Mouse (Mus musculus) neural tube, embryonic 14.5 days (tissue): ENCODE data around the gene Gm28635. TPM values are rescaled to one million over a fixed set of nuclear protein-coding genes. Genes with fewer than 3 reads are reported as not detected.

Experiments
- ATAC-seq: fragments of 200-750 bp; cut with Nextera tagmentation; 2 replicates; pipeline ENCODE4 v1.8.0; 2017; ENCODE audit warnings: low read depth, mild to moderate bottlenecking, moderate TSS enrichment, moderate library complexity
- H3K27ac ChIP-seq: fragments of 300-500 bp; sonication (generic); 2 replicates; pipeline ENCODE4 v1.5.1; 2014; ENCODE audit warnings: low read depth, mild to moderate bottlenecking, control low read depth, low read length, moderate library complexity, mixed read lengths
- H3K27me3 ChIP-seq: fragments of 300-500 bp; sonication (generic); 2 replicates; pipeline ENCODE4 v1.6.1; 2014; ENCODE audit warnings: low read length; ENCODE audit not compliant: control insufficient read depth, insufficient read depth
- H3K36me3 ChIP-seq: fragments of 300-500 bp; sonication (generic); 2 replicates; pipeline ENCODE4 v1.6.1; 2014; ENCODE audit warnings: low read length, mixed read lengths; ENCODE audit not compliant: control insufficient read depth, insufficient read depth
- H3K4me1 ChIP-seq: fragments of 300-500 bp; sonication (generic); 2 replicates; pipeline ENCODE4 v1.6.1; 2014; ENCODE audit warnings: low read length; ENCODE audit not compliant: control insufficient read depth, insufficient read depth
- H3K4me2 ChIP-seq: fragments of 300-500 bp; sonication (generic); 2 replicates; pipeline ENCODE4 v1.6.1; 2014; ENCODE audit warnings: mild to moderate bottlenecking, low read depth, low read length, control low read depth
- H3K4me3 ChIP-seq: fragments of 300-500 bp; sonication (generic); 2 replicates; pipeline ENCODE4 v1.5.1; 2014; ENCODE audit warnings: low read depth, low read length, control low read depth, mixed read lengths
- H3K9ac ChIP-seq: fragments of 300-500 bp; sonication (generic); replicated peaks from 2 replicates; pipeline ENCODE4 v1.6.1; 2014; ENCODE audit warnings: low read depth, mild to moderate bottlenecking, control low read depth, low read length, mixed read lengths
- H3K9me3 ChIP-seq: fragments of 300-500 bp; sonication (generic); 2 replicates; pipeline ENCODE4 v1.6.1; 2016; ENCODE audit warnings: low read length; ENCODE audit not compliant: control insufficient read depth
- WGBS: fragments of 180-500 bp; shearing (Covaris S2); extraction: QIAGEN DNeasy Blood & Tissue Kit; methylation state at CpG from one replicate; pipeline ENCODE4 v1.1.7; 2014; 5-methylcytosine and 5-hydroxymethylcytosine counted together
- polyA plus RNA-seq: library from polyadenylated mRNA; unstranded; fragments of >200 nt; fragmentation: Nextera tagmentation; extraction: Ambion mirVana; gene quantifications from 2 replicates; pipeline ENCODE4 v1.2.1, GENCODE M21; 2014

Gene Gm28635
- polyA plus RNA-seq, 1 experiment from 2014 or later = 0.13 TPM

DNA sequence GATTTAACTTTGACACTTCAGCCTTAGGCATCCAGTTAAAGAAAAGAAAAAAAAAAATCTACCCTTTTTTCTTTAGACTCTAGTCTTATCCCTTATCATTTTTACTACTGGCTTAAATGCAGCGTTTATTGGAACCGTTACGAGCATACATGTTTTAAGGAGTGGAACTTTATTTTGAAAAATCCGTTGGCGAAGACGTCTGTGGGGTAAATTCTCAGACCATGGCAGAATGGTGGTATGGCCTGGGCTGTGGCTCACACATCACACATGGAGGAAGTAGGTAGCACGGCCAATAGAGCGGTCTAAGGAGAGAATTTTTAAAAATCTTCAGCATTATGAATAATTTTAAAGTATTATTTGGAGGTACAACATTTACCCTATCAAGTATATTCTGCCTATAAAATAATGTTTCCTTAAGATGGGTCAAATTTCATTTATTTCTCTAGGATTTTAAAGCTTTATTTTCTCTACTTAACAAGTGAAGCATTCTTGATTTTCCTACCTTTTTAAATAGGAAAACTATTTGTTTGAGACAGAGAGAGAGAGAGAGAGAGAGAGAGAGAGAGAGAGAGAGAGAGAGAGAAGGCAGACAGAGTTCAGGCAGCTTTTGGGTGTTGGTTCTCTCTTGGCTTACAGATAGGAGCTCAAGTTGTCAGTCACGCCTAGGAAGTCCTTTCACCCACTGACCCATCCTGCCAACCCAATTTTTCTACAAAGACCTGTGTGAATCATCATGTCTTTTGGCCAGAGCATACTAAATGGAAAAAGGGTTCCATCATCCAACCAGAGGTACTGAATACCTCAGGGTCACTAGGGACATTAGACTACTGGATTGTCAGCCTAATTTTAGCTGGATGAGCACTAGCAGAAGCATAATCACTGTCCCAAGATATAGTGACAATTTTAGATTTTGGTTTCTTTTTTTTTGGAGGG is 38.8 kb upstream of the Gm28635 start:
- peak overlapping the region; percentile 64 for H3K4me2 ChIP-seq
- H3K4me1 ChIP-seq = peaks cover 13% of the 10 kb centered on the region; the same call in 1 of the 2 replicates
- H3K36me3 ChIP-seq = no peaks in the 10 kb centered on the region
- peak overlapping the region; percentile 95; the same call in 1 of the 2 replicates for H3K27ac ChIP-seq
- no peak for ATAC-seq
- 44% methylated on average over 9 of the region's 9 CpGs for WGBS
- H3K9me3 ChIP-seq = no peaks in the 10 kb centered on the region
- H3K9ac ChIP-seq = peak overlapping the region; percentile 34; the same call in 1 of the 2 replicates
- H3K4me3 ChIP-seq = peak overlapping the region; percentile 91
- H3K27me3 ChIP-seq = no peaks in the 10 kb centered on the region

DNA sequence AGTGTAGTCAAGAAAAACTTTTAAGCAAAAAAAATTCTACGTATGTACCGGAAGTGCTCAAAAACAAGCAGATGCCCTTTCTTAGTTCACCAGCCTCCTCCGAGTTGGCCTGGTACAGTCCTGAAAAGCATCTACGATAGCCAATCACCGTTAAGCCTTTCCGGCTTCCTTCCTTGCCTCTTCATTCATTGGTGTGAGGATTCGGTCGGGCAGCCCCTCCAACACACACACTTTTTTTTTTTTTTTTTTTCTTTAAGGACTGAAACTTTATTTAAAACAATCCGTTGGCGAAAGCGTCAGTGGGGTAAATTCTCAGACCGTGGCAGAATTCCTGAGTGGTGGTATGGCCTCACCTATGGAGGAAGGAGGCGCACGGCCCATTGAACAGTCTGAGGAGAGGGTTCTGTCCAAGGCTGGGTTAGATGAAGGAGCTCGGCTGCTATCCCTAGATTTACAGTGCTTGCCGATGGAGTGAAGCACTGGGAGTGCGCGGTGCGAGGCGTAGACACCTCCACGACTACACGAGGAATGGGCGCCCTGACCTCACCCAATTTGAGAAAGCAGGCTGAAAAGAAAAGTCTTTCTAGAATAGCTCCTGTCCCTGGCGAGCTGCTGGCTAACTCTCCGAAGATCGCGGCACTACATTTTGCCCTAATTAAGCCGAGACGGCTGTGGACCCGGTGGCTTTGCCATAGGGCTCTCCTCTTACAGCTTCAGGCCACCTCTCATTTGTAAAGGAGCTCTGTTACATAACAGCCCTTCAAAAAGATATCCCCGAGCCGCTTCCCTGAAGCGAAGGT is 37.9 kb upstream of the Gm28635 start:
- WGBS = under 1% methylated on average over 33 of the region's 33 CpGs
- H3K27ac ChIP-seq = peak overlapping the region; percentile 95
- 0 out of 2 replicates have a peak, but pooled peaks cover 3% of the 10 kb centered on the region for H3K36me3 ChIP-seq
- H3K4me2 ChIP-seq = peak overlapping the region; percentile 64
- no peaks in the 10 kb centered on the region for H3K9me3 ChIP-seq
- no peaks in the 10 kb centered on the region for H3K27me3 ChIP-seq
- peak overlapping the region; percentile 91 for H3K4me3 ChIP-seq
- peak; percentile 96 for ATAC-seq
- H3K9ac ChIP-seq = peak overlapping the region; percentile 92
- H3K4me1 ChIP-seq = peaks cover 13% of the 10 kb centered on the region; the same call in 1 of the 2 replicates

DNA sequence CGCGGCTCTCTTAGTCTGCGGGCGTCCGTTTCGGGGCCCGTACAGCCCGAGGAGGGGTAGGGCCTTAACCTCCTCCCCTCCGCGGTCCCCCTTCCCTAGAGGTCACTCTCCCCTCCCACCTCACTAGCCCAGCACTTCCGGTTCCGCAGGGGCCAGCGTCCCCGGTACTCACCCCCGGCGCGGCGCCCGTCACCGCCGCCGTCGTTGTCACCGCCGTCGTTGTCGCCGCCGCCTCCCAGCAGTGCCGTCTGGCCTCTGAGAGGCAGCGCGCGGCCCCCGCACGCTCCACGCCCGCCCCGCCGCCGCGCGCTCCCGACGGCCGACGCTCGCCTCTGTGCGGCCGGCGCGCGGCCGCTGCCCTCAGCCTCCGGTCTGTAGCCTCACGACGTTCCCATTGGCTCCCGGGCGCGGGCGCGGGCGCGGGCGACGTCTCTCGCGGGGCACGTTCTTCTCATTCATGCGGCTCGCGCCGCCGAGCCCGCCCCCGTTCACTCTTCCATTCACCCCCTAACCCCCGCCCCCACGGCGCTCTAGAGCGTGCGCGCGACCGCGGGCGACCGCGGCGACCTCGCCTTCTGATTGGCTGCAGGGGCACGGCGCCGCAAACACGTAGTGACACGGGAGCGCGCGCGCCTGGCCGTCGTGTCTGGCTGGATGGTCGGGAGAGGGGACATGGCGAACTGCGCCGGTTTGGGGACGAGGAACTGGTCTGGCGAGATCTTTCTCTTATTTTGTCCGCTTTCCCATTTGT is 37.1 kb upstream of the Gm28635 start, which contains the start of gene Zdhhc5:
Gene Zdhhc5, minus strand, starts transcription at position 370 of the 751 bp plus-strand sequence.
- Histone ChIP-seq H3K4me2 (peak within 1 kb of the TSS; percentile 71), H3K27ac (peak within 1 kb of the TSS; percentile 95), H3K27me3 (no peaks in the 10 kb centered on the region), H3K4me3 (peak within 1 kb of the TSS; percentile 91), H3K36me3 (peaks cover 10% of the 10 kb centered on the region; the same call in 1 of the 2 replicates), H3K9me3 (no peaks in the 10 kb centered on the region), H3K9ac (peak within 1 kb of the TSS; percentile 92), H3K4me1 (peaks cover 13% of the 10 kb centered on the region; the same call in 1 of the 2 replicates)
- peak; percentile 96 for ATAC-seq
- WGBS = under 1% methylated on average over 89 of the region's 107 CpGs

DNA sequence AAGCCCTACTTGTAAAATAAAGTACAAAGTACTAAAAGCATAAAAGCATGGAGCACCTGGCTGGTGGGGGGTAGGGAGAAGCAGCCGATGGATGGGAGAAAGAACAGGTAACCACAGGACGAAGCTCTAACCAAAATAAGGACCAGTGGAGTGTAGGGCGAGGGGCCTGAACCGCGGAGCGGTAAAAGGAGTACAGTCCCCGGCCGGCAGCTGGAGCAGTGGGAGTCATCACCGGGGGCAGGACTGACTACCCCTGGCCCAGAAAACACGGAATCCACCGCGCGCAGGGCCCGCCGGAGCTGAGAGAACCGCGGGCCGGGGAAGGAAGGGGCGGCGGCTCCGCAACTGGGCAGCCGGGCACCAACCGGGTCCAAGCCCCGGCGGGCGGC is 36.6 kb upstream of the Gm28635 start:
- peaks cover 10% of the 10 kb centered on the region; the same call in 1 of the 2 replicates for H3K36me3 ChIP-seq
- peak overlapping the region; percentile 71 for H3K4me2 ChIP-seq
- H3K27ac ChIP-seq = peak overlapping the region; percentile 95
- H3K27me3 ChIP-seq = no peaks in the 10 kb centered on the region
- peak overlapping the region; percentile 91 for H3K4me3 ChIP-seq
- WGBS = 0% methylated on average over 9 of the region's 26 CpGs
- ATAC-seq = no peak; the same call in 1 of the 2 replicates
- peak overlapping the region; percentile 92 for H3K9ac ChIP-seq
- H3K4me1 ChIP-seq = peaks cover 13% of the 10 kb centered on the region; the same call in 1 of the 2 replicates
- H3K9me3 ChIP-seq = no peaks in the 10 kb centered on the region

DNA sequence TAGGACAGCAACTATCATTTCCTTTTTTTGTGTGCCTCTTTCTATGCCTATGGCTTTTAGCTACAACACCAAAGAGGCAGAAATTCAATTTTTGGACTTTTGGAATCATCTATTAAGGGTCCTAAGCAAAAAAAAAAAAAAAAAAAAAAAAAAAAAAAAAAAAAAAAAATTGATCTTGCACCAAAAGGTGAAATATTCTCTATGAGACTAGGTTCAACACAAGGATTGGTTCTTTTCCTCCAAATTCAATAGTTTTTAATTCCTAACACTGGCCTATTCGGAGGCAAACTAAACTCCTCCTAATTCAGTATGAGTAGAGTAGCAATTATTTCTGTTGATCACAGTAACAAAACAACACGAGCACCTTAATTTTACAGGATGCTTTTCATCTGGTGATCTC is 34.1 kb upstream of the Gm28635 start:
- H3K9me3 ChIP-seq = no peaks in the 10 kb centered on the region
- no peaks in the 10 kb centered on the region for H3K27me3 ChIP-seq
- H3K4me1 ChIP-seq = peaks cover 16% of the 10 kb centered on the region; the same call in 1 of the 2 replicates
- H3K4me3 ChIP-seq = no peak overlapping the region
- no peak overlapping the region for H3K9ac ChIP-seq
- peaks cover 10% of the 10 kb centered on the region; the same call in 1 of the 2 replicates for H3K36me3 ChIP-seq
- H3K27ac ChIP-seq = no peak overlapping the region
- WGBS = 93% methylated on average over 2 of the region's 2 CpGs
- H3K4me2 ChIP-seq = no peak overlapping the region
- ATAC-seq = no peak

DNA sequence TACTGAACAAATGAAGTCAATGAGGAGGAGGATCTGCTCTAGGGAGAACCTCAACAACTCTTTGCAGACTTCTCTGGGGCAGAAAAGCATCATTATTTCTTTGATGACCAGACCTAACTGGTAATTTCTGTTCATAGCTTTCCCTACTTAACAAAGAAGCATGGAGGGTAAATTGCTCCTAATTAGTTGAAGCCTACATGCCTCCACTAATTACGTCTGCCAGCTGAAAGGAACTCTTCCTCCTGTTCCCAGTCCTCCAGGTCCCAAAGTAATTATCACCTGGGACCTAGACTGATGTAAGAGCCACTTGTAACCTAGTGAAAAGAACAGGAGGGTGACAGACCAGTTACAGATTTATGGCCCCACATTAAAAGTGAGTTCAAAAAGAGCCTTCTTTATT is 29.7 kb upstream of the Gm28635 start:
- H3K27me3 ChIP-seq = no peaks in the 10 kb centered on the region
- no peak overlapping the region for H3K27ac ChIP-seq
- no peak overlapping the region for H3K9ac ChIP-seq
- H3K36me3 ChIP-seq = peaks cover 10% of the 10 kb centered on the region; the same call in 1 of the 2 replicates
- no peaks in the 10 kb centered on the region for H3K9me3 ChIP-seq
- H3K4me3 ChIP-seq = no peak overlapping the region
- no peak overlapping the region for H3K4me2 ChIP-seq
- WGBS = 13% methylated on average over 1 of the region's 1 CpGs
- no peak for ATAC-seq
- H3K4me1 ChIP-seq = peaks cover 4% of the 10 kb centered on the region; the same call in 1 of the 2 replicates

DNA sequence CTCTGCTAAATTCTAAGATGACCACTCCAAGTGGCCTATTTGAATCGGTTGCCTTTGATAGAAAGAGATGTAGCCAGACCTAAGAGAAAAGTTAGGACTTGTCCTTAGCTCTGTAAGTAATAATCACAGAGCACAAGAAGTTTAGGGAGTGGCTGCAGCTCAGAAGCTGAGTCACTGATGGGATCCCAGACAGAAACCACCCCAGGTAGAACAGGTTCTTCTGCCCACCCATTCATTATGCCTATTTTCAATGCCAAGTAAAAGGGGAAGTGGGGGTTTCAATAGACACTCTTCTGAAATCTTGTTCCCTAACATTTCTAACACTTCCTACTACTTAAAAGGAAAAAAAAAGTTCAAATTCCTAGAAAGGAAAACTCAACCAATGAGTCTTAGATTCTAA is 27.5 kb upstream of the Gm28635 start:
- Histone ChIP-seq H3K4me3 (no peak overlapping the region), H3K4me1 (peaks cover 3% of the 10 kb centered on the region; the same call in 1 of the 2 replicates), H3K4me2 (no peak overlapping the region), H3K27ac (no peak overlapping the region), H3K36me3 (peaks cover 3% of the 10 kb centered on the region; the same call in 1 of the 2 replicates), H3K27me3 (no peaks in the 10 kb centered on the region), H3K9me3 (no peaks in the 10 kb centered on the region), H3K9ac (no peak overlapping the region)
- WGBS = 95% methylated on average over 1 of the region's 1 CpGs
- no peak for ATAC-seq

DNA sequence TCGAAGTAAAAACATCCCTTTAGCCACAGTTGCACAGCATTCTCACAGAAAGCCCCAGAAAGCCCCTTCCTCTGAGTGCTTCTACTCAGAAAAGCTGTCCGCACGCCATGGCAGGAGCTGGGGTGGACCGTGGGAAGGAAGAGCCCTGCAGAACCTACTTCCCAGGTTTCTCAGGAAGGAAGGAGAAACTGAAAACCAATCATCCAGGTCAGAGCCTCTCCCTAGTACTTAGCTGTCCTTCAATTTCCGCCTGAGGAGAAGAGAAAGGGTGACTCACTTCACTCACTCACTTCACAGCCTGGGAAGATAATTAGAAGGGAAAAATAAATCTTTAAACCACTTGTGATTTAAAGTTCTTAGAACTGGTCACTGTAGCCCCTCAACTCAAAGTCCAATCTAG is 26.5 kb upstream of the Gm28635 start:
- no peaks in the 10 kb centered on the region for H3K27me3 ChIP-seq
- ATAC-seq = no peak
- H3K4me3 ChIP-seq = no peak overlapping the region
- no peaks in the 10 kb centered on the region for H3K9me3 ChIP-seq
- no peak overlapping the region for H3K4me2 ChIP-seq
- 92% methylated on average over 5 of the region's 5 CpGs for WGBS
- H3K4me1 ChIP-seq = peaks cover 3% of the 10 kb centered on the region; the same call in 1 of the 2 replicates
- H3K9ac ChIP-seq = no peak overlapping the region
- H3K36me3 ChIP-seq = 0 out of 2 replicates have a peak, but pooled peaks cover 2% of the 10 kb centered on the region
- H3K27ac ChIP-seq = no peak overlapping the region
